Mouse (Mus musculus): ENCODE results near the gene Hnrnpdl.

Gene Hnrnpdl

GRCm38 (mm10) chr5:100039602-100040142 is at the start of gene Hnrnpdl, which contains the start of gene Enoph1:
TSS of gene Hnrnpdl (minus strand) at chr5:100039664.
TSS of gene Enoph1 (plus strand) at chr5:100039985.
- TF ChIP-seq GATA4 (IDR thresholded peaks at IDR 0.05; ENCODE audit: insufficient replicate concordance, low read length) = no peak

GRCm38 (mm10) chr5:100085097-100085496 is 45.6 kb upstream of the Hnrnpdl start:
- TF ChIP-seq GATA4 (IDR thresholded peaks at IDR 0.05; ENCODE audit: insufficient replicate concordance, low read length) = no peak

- no peak for TF ChIP-seq GATA4 (IDR thresholded peaks at IDR 0.05; ENCODE audit: insufficient replicate concordance, low read length)
Measured at GRCm38 (mm10) chr5:100083953-100084562, 44.6 kb upstream of the Hnrnpdl start.

- no peak for TF ChIP-seq GATA4 (IDR thresholded peaks at IDR 0.05; ENCODE audit: insufficient replicate concordance, low read length)
Measured at GRCm38 (mm10) chr5:100082006-100082405, 42.5 kb upstream of the Hnrnpdl start.

GRCm38 (mm10) chr5:100079931-100080275 is 40.4 kb upstream of the Hnrnpdl start:
- TF ChIP-seq GATA4 (IDR thresholded peaks at IDR 0.05; ENCODE audit: insufficient replicate concordance, low read length) = no peak

GRCm38 (mm10) chr5:100079040-100079930 is 39.8 kb upstream of the Hnrnpdl start:
- no peak for TF ChIP-seq GATA4 (IDR thresholded peaks at IDR 0.05; ENCODE audit: insufficient replicate concordance, low read length)

GRCm38 (mm10) chr5:100074571-100074970 is 35.1 kb upstream of the Hnrnpdl start:
- no peak for TF ChIP-seq GATA4 (IDR thresholded peaks at IDR 0.05; ENCODE audit: insufficient replicate concordance, low read length)

GRCm38 (mm10) chr5:100072557-100072956 is 33.1 kb upstream of the Hnrnpdl start:
- no peak for TF ChIP-seq GATA4 (IDR thresholded peaks at IDR 0.05; ENCODE audit: insufficient replicate concordance, low read length)

- no peak for TF ChIP-seq GATA4 (IDR thresholded peaks at IDR 0.05; ENCODE audit: insufficient replicate concordance, low read length)
Measured at GRCm38 (mm10) chr5:100071541-100071940, 32.1 kb upstream of the Hnrnpdl start.

- TF ChIP-seq GATA4 (IDR thresholded peaks at IDR 0.05; ENCODE audit: insufficient replicate concordance, low read length) = no peak
Measured at GRCm38 (mm10) chr5:100070255-100070654, 30.8 kb upstream of the Hnrnpdl start.

GRCm38 (mm10) chr5:100069526-100069925 is 30.1 kb upstream of the Hnrnpdl start:
- no peak for TF ChIP-seq GATA4 (IDR thresholded peaks at IDR 0.05; ENCODE audit: insufficient replicate concordance, low read length)

GRCm38 (mm10) chr5:100067579-100067978 is 28.1 kb upstream of the Hnrnpdl start:
- TF ChIP-seq GATA4 (IDR thresholded peaks at IDR 0.05; ENCODE audit: insufficient replicate concordance, low read length) = no peak

GRCm38 (mm10) chr5:100060876-100061275 is 21.4 kb upstream of the Hnrnpdl start:
- TF ChIP-seq GATA4 (IDR thresholded peaks at IDR 0.05; ENCODE audit: insufficient replicate concordance, low read length) = no peak

GRCm38 (mm10) chr5:100059326-100059725 is 19.9 kb upstream of the Hnrnpdl start:
- TF ChIP-seq GATA4 (IDR thresholded peaks at IDR 0.05; ENCODE audit: insufficient replicate concordance, low read length) = no peak

- TF ChIP-seq GATA4 (IDR thresholded peaks at IDR 0.05; ENCODE audit: insufficient replicate concordance, low read length) = no peak
Measured at GRCm38 (mm10) chr5:100058729-100059128, 19.3 kb upstream of the Hnrnpdl start.
